Mouse (Mus musculus): ENCODE measurements around the gene Mbtps2. TPM values are rescaled to one million over a fixed set of nuclear protein-coding genes. Genes with fewer than 3 reads are reported as not detected.

Gene Mbtps2
- polyA plus RNA-seq (2012; rRNA removed) = 9.8 and 12.6 TPM in 2 replicates

GRCm38 (mm10) chrX:157598186-157598996 is at the start of gene Mbtps2:
Gene Mbtps2 (minus strand): TSS chrX:157598715.

GRCm38 (mm10) chrX:157568840-157569239 is 29.7 kb downstream of the Mbtps2 start, which contains the start of gene Yy2:
Gene Yy2 (minus strand): TSS chrX:157568985.

GRCm38 (mm10) chrX:157491944-157492726 is 106.4 kb downstream of the Mbtps2 start, which contains the start of gene Sms:
Gene Sms (minus strand): TSS chrX:157492287.

Other genes with a start within 250 kb of the Mbtps2 start
- gene Phex, start 183.4 kb downstream of the Mbtps2 start, polyA plus RNA-seq (2012; rRNA removed) = 0.09 TPM in 2 replicates
- 13.3 and 13.8 TPM in 2 replicates for gene Sms, start 106.4 kb downstream of the Mbtps2 start, polyA plus RNA-seq (2012; rRNA removed)
- 0.07 TPM in 1 of 2 replicates, not detected in the other for gene Yy2, start 29.7 kb downstream of the Mbtps2 start, polyA plus RNA-seq (2012; rRNA removed)
- gene Smpx, start 100.2 kb upstream of the Mbtps2 start, polyA plus RNA-seq (2012; rRNA removed) = 0.85 and 2.9 TPM in 2 replicates
- not detected in 2 replicates for gene Klhl34, start 219.7 kb upstream of the Mbtps2 start, polyA plus RNA-seq (2012; rRNA removed)

All from ovary, adult 2 months (tissue).